Mouse (Mus musculus) brain, embryonic 14.5 days (tissue): ENCODE measurements around the gene Coro1b.

Experiments used
- CTCF ChIP-seq: fragments of 200-500 bp; IDR thresholded peaks from 2 replicates; pipeline ENCODE4 v1.5.1; 2012; ENCODE audit warnings: inconsistent platforms, mild to moderate bottlenecking, moderate library complexity, borderline replicate concordance; ENCODE audit not compliant: insufficient read depth, insufficient read length; ENCODE audit errors: extremely low read depth
- POLR2A ChIP-seq: fragments of 200-500 bp; IDR thresholded peaks from 2 replicates; pipeline ENCODE4 v1.6.1; 2012; ENCODE audit warnings: mild to moderate bottlenecking, inconsistent platforms, borderline replicate concordance; ENCODE audit not compliant: poor library complexity, insufficient read depth, insufficient read length, severe bottlenecking; ENCODE audit errors: extremely low read depth

- TF ChIP-seq POLR2A (no peak), CTCF (no peak)
Observed at GRCm38 (mm10) chr19:4112063-4112960, 36.1 kb upstream of the Coro1b start.
